Mouse (Mus musculus): ENCODE results near the gene Adamts9.

Gene Adamts9

DNA sequence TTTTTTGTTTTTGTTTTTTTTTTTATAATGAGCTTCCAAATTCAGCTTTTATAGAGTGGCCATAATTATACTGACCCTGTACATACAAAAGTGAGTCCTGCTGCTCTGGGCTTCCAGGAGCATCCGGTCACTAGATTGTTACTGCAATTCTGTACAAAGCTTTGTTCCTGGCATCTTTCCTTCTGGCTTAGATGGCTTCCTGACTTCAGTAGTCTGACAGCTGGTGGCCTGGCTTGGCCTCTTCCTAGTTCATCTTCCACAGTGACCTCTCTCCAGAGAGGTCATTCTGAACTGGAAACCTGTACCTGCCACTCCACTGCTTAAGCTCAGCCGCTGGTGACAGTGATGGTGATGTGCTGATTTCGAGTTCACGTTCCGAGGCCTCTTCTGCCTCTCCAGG is 217.2 kb downstream of the Adamts9 start:
- DNase-seq (ENCODE audit: low spot score) = no peak

DNA sequence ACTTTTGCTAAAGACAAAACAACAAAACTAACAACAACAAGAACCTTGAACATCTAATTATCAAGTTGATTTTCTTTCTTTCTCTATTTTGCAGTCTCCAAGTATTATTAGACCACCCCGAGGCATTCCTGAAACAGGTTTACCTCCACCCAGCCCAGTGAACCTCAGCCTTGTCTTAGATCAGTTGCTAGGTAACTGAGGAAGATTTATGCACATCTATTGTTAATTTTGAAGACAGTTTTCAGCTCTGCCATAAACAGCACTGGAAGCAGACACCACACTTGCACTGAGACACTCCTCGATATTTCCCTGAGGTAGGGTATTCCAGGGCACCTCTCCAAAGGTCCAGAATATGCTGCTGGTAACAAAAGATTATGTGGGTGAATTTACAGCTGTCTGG is 218.9 kb downstream of the Adamts9 start:
- no peak for DNase-seq (ENCODE audit: low spot score)

Data from T-cell, adult 2 months (primary cell).